Mouse (Mus musculus) gastrocnemius, postnatal 14 days (tissue): Measurements from ENCODE around the gene Robo2. TPM values are rescaled to one million over a fixed set of nuclear protein-coding genes. Genes with fewer than 3 reads are reported as not detected.
A peak's percentile ranks its signal among the peaks of the same experiment; 100 is the strongest.

Experiments used
- DNase-seq: peaks from one replicate; pipeline ENCODE4 v3.0.0; 2021; ENCODE audit warnings: mixed read lengths
- intact Hi-C: fragments of 180-260 bp; cut with DNase I; formaldehyde crosslinking; loops from one replicate; pipeline ENCODE4 v1.15.1; 2025; ENCODE audit warnings: low total_unique reads
- long read RNA-seq, 2 experiments: library from polyadenylated mRNA; stranded (forward); transcript quantifications; one replicate each; pipeline ENCODE4 v2.0.0; 2021
- total RNA-seq, 2 experiments: library from RNA; stranded (reverse); gene quantifications; 2 replicates each; pipeline ENCODE4 v1.2.3; 2021

The Robo2 gene
- total RNA-seq, result 1 to 10 TPM; 2.0 to 4.2 TPM
- long read RNA-seq, experiment 1, result 0 reads
- long read RNA-seq, experiment 2, partial matches to known transcripts, result 1 of 1 reads
- long read RNA-seq, experiment 2, other reads (novel, unspliced or antisense), result 0 of 1 reads

DNA sequence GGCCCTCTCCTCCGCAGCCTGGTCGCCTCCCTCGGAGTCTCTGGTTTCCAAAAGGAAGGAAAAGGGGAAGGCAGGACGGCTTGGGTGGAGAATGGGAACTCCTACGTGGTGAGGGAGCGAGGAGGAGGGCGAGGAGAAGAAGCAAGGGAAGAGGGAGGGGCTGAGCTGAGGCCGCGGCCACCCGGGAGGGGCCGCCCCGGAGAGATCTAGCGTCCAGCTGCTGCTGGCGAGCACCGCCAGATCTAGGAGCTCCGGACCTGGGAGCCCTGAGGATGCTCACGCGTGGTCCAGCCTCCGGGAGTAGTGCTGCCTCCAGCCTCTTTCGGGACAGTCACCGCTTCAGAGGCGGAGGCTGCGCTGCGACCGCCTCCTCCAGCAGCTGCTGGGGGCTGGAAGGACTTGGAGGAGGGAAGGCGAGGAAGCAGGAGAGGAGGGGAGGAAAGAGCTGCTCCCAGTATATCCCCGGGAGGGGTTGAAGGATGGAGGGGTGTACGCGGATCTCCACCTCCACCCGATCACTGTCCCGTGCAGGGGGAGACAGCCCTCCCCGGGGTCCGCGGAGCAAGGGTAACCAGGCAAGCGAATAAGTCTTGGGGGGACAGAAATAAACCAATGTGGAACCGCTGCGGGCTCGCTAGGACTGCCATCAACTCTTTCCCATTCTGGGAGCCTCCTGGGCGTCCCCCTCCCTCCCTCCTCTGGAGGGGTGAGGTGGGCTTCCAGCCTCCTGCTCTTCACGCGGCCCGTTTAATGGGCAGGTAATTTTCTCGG, at the start of gene Robo2:
Robo2 (minus strand) TSS at position 345 of the 771 bp plus-strand sequence.
- intact Hi-C loops, result loop anchor here (10.0 kb wide), 2 partner anchors 1317 to 1417 kb away; no protein-coding TSS in a partner anchor
- DNase-seq, result peak; percentile 68

DNA sequence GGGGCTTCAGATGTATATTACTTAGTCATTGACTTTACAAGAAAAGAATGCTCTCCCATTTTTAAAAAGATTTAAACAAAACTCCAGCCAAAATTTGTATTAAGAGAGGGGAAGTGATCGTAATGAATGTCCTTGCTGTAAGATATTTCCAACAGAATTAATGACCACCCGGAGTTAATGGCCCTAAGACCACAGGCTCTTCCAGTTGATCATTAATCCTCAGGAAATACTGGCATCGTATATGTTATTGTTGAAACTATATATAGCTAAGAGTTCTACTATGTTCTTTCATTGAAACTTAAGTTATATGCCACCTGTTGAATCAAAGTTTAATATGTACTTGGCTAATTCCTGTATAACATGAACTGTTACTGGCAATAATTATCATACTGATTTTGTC, 46.5 kb upstream of the Robo2 start:
- DNase-seq, result no peak
- intact Hi-C loops, result no loop called here

DNA sequence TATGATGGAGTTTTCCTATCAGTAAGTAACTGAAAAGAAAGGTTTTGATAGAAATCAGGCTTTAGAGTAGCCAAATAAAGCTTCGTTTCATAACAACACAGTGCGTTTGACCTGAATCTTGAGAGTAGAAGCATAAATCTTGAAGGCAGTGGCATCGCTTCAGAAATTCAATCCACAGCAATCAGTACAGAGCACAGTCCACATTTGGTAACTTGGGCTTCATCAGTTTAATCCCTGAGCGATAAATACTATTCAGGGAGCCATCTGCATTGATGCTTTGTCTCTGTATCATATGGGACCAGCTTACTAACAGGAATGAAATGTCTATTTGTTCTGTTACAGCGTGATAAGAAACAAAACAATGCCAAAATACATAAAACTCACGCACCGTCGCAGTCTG, 46.1 kb upstream of the Robo2 start:
- intact Hi-C loops, result no loop called here
- DNase-seq, result no peak

- no peak for DNase-seq
- intact Hi-C loops, result no loop called here
Measured at GRCm38 (mm10) chr16:74456808-74457470, 45.3 kb upstream of the Robo2 start.

DNA sequence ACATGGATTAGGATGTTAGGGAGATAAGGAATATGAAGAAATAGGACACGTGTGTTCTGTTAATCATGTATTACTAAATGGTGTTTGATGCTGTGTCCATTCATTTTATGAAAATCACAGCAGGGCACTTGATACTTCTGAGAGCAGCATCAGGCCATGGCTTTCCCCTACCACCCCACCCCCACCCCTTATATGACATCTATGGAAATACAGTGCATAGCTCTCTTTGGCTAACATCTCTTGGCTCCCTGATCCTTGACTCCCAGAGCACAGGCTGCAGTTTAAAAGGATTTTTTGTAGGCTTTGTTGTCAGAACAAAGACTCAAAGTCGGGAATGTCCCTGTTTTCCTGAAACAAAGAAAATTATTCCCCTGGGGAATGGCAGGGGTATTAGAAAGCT, 43.6 kb upstream of the Robo2 start:
- intact Hi-C loops, result no loop called here
- DNase-seq, result no peak

DNA sequence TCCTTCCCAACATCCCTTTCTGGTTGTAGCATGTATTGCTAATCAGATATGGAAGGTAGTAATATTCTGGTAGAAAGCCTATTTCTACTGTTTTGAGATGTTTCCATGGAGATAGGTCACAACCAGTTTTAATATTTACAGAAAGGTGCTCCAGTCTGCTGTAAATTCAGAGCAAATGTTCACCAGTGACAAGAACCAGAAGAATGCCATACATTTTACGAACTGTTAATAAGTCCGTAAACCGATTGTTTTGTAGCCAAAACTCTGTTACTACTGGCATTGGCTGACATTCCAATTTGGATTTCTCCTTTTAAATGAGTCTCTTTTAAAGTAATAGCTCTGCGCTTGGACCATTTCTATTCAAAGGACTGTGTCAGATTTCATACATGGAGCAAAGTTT, 36.4 kb upstream of the Robo2 start:
- no peak for DNase-seq
- intact Hi-C loops, result no loop called here

- intact Hi-C loops, result no loop called here
- no peak for DNase-seq
Measured at GRCm38 (mm10) chr16:74427071-74427470, 15.4 kb upstream of the Robo2 start.

- no peak for DNase-seq
- intact Hi-C loops, result no loop called here
Measured at GRCm38 (mm10) chr16:74420324-74420723, 8.7 kb upstream of the Robo2 start.

DNA sequence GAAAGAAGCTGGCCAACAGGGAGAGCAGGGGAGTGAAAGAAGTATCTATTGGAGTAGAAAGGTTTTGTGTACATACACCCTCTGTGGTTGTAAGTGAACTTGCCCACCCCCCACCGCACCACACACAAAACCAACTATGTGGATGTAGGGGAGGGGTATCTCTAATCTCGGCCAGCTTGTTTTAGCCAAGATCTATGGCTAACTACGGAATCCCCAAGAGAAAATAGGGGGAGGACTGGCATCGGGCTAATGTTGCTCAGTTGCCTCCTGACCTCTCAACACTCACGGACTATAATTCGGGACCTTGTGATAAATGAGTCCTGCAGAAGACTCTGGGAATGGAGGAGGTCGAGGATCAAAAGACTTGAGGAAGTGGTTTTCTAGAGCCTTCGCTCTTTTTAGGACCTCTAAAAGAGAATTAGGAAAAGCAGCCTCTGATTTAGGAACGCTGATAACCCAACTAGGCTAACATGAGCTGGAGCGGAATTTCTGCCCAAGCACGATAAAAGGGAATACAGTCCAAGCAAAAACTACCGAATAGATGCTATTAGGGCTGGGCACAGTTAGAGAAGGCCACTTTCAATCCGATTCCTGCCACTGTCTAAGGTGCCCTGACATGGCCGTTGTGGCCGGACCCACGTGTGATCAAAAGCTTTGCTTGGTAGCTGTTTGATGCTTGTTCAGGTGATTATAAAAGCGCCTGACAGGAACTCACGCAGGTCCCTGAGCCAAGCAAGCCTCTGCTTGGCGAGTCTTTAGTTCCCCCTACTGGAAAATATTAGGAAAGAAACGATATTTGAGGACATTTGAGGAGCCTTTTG, 1.1 kb upstream of the Robo2 start:
- intact Hi-C loops, result loop anchor here (10.0 kb wide), 2 partner anchors 1318 to 1418 kb away; no protein-coding TSS in a partner anchor

GRCm38 (mm10) chr16:74411021-74411420, 604 bp downstream of the Robo2 start:
- no peak for DNase-seq
- intact Hi-C loops, result loop anchor here (10.0 kb wide), 2 partner anchors 1316 to 1416 kb away; no protein-coding TSS in a partner anchor

More for the DNA sequence above, 1.1 kb upstream of the Robo2 start:
- DNase-seq, result peak; percentile 4

- intact Hi-C loops, result loop anchor here (10.0 kb wide), 2 partner anchors 1315 to 1415 kb away; no protein-coding TSS in a partner anchor
- DNase-seq, result peak; percentile 3
Measured at GRCm38 (mm10) chr16:74410125-74410524, 1.5 kb downstream of the Robo2 start.

GRCm38 (mm10) chr16:74409548-74409947, 2.1 kb downstream of the Robo2 start:
- no peak for DNase-seq
- intact Hi-C loops, result no loop called here

- no peak for DNase-seq
- intact Hi-C loops, result no loop called here
Measured at GRCm38 (mm10) chr16:74408566-74408965, 3.1 kb downstream of the Robo2 start.

DNA sequence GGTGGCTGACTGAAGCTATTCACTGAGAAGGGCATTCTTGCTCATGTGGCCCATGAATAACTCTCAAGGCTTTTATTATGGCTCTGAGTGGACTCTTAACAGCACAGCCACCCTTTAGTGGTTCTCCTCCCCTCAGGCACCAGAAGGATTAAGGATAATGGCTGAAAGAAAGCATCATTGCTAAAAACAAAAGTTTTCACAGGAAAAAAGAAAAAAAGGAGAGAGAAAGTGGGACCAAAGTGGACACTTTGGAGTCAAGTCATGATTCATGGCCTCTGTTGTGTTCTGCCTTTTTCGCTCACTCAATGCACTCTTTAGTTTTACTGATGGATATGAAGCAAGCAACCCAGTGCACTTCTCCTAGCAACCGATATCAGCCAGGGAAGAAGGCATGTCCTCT, 14.3 kb downstream of the Robo2 start:
- intact Hi-C loops, result no loop called here
- no peak for DNase-seq

GRCm38 (mm10) chr16:74395678-74396077, 15.9 kb downstream of the Robo2 start:
- intact Hi-C loops, result no loop called here
- DNase-seq, result no peak

GRCm38 (mm10) chr16:74379458-74379857, 32.2 kb downstream of the Robo2 start:
- intact Hi-C loops, result no loop called here
- no peak for DNase-seq

DNA sequence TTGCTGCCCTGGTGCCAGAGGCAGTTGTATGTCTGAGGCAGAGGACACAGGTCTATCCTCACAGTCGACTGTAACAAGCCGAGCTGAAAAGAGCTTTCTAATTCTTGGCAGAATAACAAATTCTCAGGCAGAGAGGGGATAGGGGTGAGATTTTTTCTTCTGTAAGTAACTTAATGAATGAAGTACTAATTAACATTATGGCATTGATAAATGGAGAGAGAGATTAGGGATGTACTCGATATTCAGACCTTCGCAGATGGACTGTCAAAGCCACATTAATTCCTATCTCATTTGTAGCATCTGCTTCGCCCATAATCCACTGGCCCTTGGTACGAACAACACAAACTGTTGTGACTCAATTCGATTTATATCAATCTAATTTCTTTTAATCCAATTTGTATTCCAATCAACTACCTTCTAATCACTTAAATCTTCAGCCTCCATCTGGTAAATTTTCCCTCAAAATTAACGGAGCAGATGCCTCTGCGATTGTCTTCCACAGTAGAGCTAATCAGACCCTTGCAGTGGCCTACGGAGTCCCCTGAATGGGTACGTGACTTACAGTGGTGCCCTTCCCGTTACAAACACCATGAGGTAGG, 36.2 kb downstream of the Robo2 start:
- no peak for DNase-seq
- intact Hi-C loops, result no loop called here

- intact Hi-C loops, result no loop called here
- DNase-seq, result no peak
Measured at GRCm38 (mm10) chr16:74374540-74374939, 37.1 kb downstream of the Robo2 start.

DNA sequence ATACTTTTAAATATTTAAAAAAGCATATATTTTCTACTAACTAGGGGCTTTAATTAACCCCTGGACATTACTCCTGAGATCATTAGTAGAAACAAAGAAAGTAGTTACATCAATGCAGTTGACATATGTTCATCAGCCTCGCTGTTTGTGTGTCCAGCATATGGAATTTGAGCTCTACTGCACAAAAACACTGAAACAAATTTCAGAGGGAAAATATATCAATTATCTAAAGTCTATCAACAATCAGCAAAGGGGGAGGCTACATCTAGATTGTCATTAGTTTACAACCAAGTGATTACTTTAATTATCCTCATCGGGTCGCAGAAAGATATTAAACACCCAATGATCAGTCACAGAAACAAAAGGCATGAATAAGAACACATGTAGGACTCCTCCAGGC, 38.2 kb downstream of the Robo2 start:
- intact Hi-C loops, result no loop called here

More for the DNA sequence above, 38.2 kb downstream of the Robo2 start:
- no peak for DNase-seq
